Mouse (Mus musculus): ENCODE data around the gene Zfp37.

- TF ChIP-seq CTCF (IDR thresholded peaks at IDR 0.05; ENCODE audit: low read depth, low read length), result no peak
- TF ChIP-seq POLR2A (IDR thresholded peaks at IDR 0.05; ENCODE audit: borderline replicate concordance, low read depth, low read length), result no peak
Measured at GRCm38 (mm10) chr4:62276642-62277041, 45.8 kb upstream of the Zfp37 start.

Data from bone marrow macrophage, adult 2 months (primary cell).